Mouse (Mus musculus): Measurements from ENCODE around the gene Nlk.

GRCm38 (mm10) chr11:78694249-78694648, 2.9 kb downstream of the Nlk start:
- TF ChIP-seq CTCF (IDR thresholded peaks at IDR 0.05; ENCODE audit: extremely low read depth, insufficient read depth, insufficient read length, insufficient replicate concordance) (no peak), POLR2A (IDR thresholded peaks at IDR 0.05; ENCODE audit: low read depth, low read length) (no peak)

Measured in spleen, adult 2 months (tissue).